Mouse (Mus musculus) CH12F3 (cell line): ENCODE measurements around the gene Tob1.

Experiments
- in situ Hi-C: fragments of 300-500 bp; cut with MboI; formaldehyde crosslinking; loops from 2 replicates; pipeline ENCODE4 v1.14.3; 2020; ENCODE audit warnings: low sequenced_read_pairs

Tob1 gene

DNA sequence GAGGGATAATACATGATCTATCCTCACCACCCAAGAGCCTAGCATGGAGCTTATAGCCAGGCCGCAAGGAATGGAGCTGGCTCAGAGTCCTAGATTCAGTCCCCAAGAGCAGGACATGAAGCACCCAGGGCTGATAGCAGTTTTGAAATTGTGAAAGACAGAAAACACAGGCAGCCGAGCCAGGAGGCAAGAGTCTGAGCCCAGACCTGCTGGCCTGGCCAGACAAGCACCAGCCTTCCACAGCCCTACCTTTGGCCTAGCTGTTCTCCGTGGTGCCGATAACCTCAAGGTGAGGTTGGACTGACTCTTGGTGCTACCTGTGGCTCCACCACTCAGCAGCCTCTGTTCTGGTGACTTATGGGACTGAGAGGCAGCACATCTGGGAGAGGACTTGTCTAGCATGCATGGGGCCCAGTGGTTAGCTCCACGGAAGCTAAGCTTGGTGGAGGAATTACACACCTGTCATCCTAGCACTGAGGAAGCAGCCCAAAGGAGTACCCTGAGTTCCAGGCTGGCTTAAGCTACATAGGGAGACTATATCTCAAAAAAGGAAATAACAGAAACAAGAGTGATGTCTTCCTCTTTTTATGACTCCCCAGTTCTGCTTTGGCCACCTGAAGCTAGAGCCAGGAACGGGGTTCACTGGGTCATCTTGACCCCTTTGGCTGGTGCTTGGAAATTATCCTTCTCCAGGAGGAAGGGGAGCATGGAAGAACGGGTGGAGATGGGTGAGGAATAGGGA is 12.7 kb upstream of the Tob1 start:
- in situ Hi-C loops: no loop called here

DNA sequence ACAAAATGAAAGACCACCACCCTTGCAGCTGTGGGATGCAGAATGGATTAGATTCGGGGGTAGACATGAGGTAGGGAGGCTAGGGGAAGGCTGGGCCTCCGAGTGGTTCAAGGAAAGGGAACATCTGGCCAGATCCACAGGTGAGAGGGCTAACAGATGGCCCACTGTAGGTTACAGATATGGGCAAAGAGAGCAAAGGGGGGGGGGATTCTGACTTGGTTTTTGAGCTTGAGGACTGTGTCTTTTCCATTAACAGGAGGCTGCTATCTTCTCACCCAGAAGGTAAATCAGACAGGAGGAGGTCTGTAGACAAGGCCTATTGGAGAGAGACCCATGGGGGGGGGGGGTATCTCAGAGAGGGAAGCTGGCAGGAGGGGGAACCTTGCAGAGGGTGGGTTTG is 11.5 kb upstream of the Tob1 start:
- in situ Hi-C loops: no loop called here

DNA sequence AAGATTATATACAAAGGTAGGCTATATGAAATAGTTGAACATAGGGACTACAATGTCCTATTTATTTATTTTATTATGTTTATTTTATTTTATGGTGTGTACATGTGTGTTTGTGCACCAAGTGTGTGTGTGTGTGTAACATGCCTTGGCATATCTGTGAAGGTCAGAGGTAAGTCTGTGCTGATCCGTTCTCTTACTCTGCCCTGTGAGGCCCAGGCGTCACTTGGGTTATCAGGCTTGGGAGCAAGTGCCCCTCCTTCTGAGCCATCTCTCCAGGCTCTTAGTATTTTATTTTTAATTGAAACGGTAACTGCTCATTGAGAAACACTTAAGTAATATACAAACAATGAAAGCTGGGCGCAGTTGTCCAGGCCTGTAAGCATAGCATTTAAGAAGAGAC is 10.8 kb upstream of the Tob1 start:
- in situ Hi-C loops: no loop called here

DNA sequence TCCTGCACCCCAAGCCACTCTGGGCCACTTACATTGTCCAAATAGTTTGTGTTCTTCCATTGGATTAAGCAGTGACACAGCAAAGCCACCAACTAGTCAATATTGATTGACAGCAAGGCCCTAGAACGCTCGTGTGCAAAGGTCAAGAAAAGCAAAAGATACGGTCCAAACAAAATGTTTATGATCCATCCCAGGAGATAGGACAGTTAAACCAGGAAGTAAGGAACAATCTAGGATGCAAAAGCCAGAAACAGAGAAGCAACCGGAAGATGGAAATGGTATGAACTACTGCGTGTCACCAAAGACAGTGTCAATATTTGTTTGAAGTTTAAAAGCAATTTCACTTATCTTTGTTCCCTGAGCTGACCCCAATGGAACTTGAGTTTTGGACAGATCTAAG is 9.1 kb upstream of the Tob1 start:
- in situ Hi-C loops: no loop called here

GRCm38 (mm10) chr11:94203066-94203465 is 8.2 kb upstream of the Tob1 start:
- in situ Hi-C loops: no loop called here

GRCm38 (mm10) chr11:94206398-94207114 is 4.7 kb upstream of the Tob1 start:
- in situ Hi-C loops: no loop called here

DNA sequence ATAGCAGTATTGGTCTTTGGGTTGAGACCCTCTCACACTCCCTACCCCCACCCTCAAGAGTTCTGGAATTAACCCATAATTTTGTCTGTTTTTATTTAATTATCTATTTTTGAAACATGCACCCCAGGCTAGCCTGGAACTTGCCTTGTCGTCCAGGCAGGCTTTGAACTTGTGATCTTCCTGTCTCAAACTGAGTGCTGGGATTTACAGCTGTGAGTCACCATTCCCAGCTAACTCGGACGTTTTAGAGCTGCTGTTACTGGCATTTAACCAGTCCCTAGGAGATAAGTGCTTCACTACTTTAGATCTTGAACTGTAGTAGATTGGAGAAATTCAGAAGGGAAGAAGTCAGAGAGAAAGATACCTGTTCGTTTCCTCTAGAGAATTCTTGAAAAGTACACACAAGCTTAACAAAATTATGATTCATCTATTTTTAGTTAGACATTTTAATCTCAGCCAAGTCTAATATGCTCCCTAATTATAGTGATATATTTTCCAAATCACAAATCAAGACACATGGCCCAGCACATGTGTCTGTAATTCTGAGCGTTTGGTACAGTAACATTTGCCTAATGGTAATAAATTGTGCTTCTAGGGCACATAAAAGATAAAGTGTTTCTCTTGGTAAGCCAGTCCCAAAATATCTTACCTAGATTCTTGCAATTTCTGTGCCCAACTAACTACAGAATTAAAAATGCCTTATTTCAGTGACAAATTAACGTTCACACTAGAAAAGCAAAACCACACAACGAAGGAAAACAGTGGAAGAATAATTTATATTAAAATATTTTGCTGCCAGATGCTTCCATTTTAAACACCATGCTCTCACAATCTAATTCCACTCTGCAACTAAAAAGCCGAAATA is 2.2 kb upstream of the Tob1 start:
- in situ Hi-C loops: no loop called here

- in situ Hi-C loops: no loop called here
These were observed 1.5 kb upstream of the Tob1 start for GRCm38 (mm10) chr11:94209695-94210131.

DNA sequence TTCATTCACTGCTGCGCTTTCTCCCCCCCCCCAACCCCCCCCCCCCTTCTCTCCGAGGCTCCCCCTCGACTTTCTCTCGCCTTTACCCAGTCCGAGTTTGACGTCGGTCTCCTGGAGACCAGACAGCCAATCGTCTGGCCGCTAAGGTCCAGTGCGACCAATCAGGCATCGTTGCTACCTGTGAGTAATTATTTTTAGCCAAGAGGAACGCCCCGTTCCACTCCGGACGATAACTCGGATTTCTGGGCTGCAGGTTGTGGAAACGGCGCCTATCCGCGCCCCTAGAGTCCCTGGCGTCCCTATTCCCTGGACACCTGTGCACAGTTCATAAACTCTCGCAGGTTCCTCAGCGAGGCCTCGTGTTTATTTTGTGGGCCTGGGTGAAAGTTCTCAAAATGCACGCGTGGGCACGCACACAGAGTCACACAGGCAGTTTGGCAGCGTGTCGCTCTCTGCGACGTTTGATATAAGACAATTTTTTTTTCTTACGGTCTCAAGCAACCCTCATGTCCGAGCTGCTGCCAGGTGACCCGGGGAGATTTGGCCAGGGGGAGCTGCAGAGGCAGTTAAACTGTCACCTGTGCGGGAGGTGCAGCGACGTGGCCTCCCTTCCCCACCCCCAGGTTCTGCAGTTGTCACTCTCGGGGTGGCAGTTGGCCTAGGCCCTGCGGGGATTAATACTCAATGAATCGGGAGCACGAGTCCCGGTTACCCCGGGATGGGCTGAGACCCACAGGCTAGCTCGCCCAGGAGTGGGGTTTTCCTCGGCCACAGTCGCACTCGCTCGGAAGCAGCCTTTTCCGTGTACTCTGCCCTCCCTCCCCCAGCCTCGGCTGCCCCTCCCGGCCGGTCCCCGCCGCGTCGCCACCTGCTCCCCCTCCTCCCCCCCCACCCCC is 815 bp upstream of the Tob1 start:
- in situ Hi-C loops: no loop called here

GRCm38 (mm10) chr11:94211651-94212488 is 616 bp downstream of the Tob1 start:
- in situ Hi-C loops: no loop called here

DNA sequence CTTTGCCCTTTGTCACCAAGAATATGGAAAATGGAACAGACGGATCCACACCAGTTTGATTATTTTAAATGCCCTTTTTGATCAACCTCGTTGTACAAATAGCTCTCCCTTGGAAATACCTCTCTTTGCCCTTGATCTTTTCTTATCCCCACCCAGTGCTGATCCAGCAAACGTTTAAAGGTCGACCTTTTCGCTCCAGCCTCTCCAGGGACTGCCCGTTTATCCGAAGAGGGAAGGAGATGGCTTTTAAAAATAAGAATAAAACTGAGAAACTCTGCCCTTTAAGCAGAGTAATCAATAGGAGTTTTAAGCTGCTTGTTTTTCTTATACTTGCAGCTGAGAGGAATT is 1.2 kb downstream of the Tob1 start:
- in situ Hi-C loops: no loop called here

DNA sequence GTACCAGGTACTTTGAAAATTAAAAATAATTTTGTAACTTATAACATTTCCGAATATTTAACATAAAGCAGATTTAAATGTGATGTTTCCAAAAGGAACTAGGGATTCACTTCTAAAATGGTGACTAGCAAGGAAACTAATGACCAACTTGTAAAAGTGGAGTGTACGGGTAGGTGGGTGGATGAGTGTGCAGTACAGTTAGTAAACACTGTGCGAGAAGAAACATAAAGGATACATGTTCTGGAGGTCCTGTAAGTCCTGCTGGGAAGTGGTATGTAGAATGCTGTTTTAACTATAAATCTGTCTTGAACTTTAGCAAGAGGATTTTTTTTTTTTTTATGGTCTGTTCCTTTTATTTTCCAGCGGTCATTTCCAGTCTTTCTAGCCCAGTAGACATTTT is 1.7 kb downstream of the Tob1 start:
- in situ Hi-C loops: no loop called here

- in situ Hi-C loops: no loop called here
These were observed 2.7 kb downstream of the Tob1 start for GRCm38 (mm10) chr11:94213735-94214594.

DNA sequence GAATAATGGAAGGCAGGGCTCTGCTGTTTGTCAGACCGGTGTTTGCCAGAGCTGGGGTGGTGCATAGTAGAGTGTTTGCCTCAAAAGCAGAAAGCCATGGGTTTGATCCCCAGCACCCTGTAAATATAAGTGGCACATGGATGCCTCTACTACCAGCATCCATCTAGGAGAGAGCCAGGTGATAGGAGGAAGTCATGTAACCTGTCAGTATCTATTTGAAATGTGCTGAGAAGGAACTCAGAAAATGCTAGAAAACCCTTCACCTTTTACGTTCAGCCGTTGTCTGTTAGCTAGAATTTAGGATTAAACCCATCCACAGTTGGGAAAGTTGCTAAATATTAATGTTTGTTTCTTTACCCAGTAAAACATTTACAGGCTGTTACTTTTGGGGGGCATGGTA is 4.3 kb downstream of the Tob1 start:
- in situ Hi-C loops: no loop called here

DNA sequence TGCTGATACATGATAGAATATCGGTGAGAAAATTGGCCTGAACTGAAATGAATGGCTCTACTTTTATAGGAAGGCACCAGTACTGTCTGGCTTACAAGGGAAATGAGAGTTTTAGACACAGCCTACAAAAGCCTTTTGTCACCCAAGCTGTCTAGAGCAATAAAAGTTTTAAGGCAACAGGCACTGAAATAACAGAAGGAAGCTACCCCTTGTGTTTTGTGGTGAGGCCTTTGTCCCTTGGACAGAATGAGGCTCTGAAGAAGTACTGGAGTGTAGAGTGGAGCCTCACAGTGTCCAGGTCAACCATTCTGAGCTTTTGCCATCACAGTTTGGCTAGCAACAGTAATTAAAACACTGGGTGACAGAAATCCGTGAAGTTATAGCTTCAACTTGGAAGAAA is 5.0 kb downstream of the Tob1 start:
- in situ Hi-C loops: no loop called here

DNA sequence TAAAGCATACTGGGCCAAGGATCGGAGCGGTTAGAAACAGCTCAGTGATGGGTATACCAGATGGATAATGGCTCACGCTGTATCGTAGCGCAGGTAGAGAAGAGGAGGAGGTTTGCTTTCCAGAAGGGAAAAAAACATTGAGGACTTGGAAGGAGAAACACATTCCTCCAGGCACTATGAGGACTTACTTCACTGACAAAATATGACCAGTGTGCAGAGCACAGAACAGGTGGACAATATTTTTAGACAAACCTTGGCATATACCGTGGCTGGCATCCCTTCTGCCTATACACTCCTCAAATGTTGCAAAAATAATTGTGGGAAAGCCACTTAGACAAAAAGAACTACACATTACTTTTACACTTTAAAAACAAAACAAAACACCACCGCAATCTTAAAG is 10.0 kb downstream of the Tob1 start:
- in situ Hi-C loops: loop anchor here (5.0 kb wide), 1 partner anchor 79 kb away; no protein-coding TSS in a partner anchor

DNA sequence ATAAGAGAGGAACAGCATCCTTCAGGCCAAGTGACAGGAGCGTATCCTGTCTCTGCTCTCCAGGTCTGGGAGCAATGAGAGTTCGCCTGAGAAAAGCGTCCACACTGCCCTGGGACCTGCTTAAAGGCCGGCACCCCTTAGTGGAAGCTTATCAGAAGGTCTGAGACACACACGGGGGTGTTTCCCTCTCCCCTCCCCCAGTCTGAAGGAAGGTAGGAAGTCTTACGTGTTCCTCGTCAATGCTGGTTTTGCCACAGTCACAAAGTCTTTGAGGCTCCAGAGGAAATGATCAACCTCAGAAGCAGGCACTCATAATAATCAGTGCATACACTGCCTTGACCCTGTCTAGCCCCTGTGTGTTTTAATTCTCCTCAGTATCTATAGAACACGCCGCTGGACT is 12.3 kb downstream of the Tob1 start:
- in situ Hi-C loops: loop anchor here (5.0 kb wide), 1 partner anchor 81 kb away; no protein-coding TSS in a partner anchor

DNA sequence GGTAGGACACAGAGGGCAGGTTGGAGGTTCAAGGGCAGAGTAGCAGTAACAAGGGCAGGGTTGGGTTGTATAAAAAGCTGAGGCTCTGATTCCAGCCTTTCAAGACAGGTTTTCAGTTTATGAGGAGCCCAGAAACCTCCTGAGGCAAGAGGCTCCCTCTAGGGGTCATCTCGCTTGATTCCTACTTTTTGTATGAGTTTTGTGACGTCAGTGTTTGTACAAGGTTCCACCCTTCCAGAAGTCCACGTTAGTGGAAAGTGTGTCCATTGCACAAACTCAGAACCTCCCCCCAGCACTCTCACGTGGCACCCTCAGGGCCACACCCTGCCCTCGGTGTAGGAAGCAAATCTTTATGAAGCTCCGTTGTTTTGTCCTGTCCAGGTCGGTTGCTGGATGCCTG is 14.7 kb downstream of the Tob1 start:
- in situ Hi-C loops: no loop called here

- in situ Hi-C loops: no loop called here
These were observed 17.2 kb downstream of the Tob1 start for GRCm38 (mm10) chr11:94228416-94228815.
